Mouse (Mus musculus) testis, adult 2 months (tissue): ENCODE measurements around the gene Dcbld2.

Experiments used
- CTCF ChIP-seq: fragments of 200-500 bp; IDR thresholded peaks from 2 replicates; pipeline ENCODE4 v1.5.1; 2012; ENCODE audit warnings: low read depth, mild to moderate bottlenecking, inconsistent platforms, low read length, moderate library complexity; ENCODE audit not compliant: control insufficient read depth, insufficient read depth, insufficient replicate concordance
- POLR2A ChIP-seq: fragments of 200-500 bp; IDR thresholded peaks from 2 replicates; pipeline ENCODE4 v1.6.1; 2012; ENCODE audit warnings: low read depth, mild to moderate bottlenecking, inconsistent platforms, low read length, moderate library complexity; ENCODE audit not compliant: control insufficient read depth

DNA sequence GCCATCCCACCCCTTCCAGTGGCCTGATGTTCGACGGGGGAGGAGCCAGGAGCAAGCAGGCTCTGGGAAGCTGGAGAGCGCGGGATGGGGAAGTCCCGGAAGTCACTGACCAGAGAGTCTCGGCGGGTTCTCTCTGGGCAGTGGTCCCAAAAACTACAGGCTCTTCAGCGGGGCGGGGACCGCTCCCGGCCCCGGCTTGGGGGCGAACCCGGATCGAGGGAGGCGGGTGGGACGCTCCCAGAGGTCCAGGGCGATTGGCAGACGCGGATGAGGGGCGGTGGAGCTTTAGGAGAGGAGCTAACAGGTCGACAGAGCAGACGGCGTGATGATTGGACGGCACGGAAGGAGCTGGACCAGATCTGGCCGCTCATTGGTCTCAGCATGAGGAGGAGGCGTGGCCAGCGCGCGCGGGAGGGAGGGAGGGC lies at the start of gene Dcbld2:
- no peak for TF ChIP-seq POLR2A
- no peak for TF ChIP-seq CTCF
